Mouse (Mus musculus) heart, postnatal 0 days (tissue): ENCODE results near the gene Pdzd7. TPM values are rescaled to one million over a fixed set of nuclear protein-coding genes. Genes with fewer than 3 reads are reported as not detected.

ENCODE experiments used
- ATAC-seq: fragments of 200-750 bp; cut with Nextera tagmentation; 2 replicates; pipeline ENCODE4 v1.8.0; 2017; ENCODE audit warnings: low read depth, moderate number of reproducible peaks, moderate library complexity; ENCODE audit not compliant: insufficient read depth
- DNase-seq: peaks from one replicate; pipeline ENCODE4 v3.0.0-alpha.2; 2016; ENCODE audit warnings: low spot score
- H3K27ac ChIP-seq: fragments of 300-500 bp; sonication (generic); 2 replicates; pipeline ENCODE4 v1.5.1; 2014; ENCODE audit warnings: low read depth, mild to moderate bottlenecking
- H3K27me3 ChIP-seq: fragments of 300-500 bp; sonication (generic); 2 replicates; pipeline ENCODE4 v1.6.1; 2014; ENCODE audit warnings: low read length, mixed read lengths; ENCODE audit not compliant: control insufficient read depth, insufficient read depth
- H3K36me3 ChIP-seq: fragments of 300-500 bp; sonication (generic); replicated peaks from 2 replicates; pipeline ENCODE4 v1.6.1; 2014; ENCODE audit warnings: low read length, mixed read lengths; ENCODE audit not compliant: control insufficient read depth, insufficient read depth
- H3K4me1 ChIP-seq: fragments of 300-500 bp; sonication (generic); 2 replicates; pipeline ENCODE4 v1.6.1; 2014; ENCODE audit warnings: antibody characterized with exemption; ENCODE audit not compliant: control insufficient read depth, insufficient read depth
- H3K4me2 ChIP-seq: fragments of 300-500 bp; sonication (generic); 2 replicates; pipeline ENCODE4 v1.6.1; 2014; ENCODE audit warnings: low read depth, mild to moderate bottlenecking, low read length, moderate library complexity
- H3K4me3 ChIP-seq: fragments of 300-500 bp; sonication (generic); 2 replicates; pipeline ENCODE4 v1.5.1; 2014; ENCODE audit warnings: low read depth, low read length
- H3K9ac ChIP-seq: fragments of 300-500 bp; sonication (generic); replicated peaks from 2 replicates; pipeline ENCODE4 v1.6.1; 2014; ENCODE audit warnings: low read depth, low read length, mixed read lengths
- H3K9me3 ChIP-seq: fragments of 300-500 bp; sonication (generic); replicated peaks from 2 replicates; pipeline ENCODE4 v1.6.1; 2016; ENCODE audit warnings: low read length; ENCODE audit not compliant: control insufficient read depth
- CTCF ChIP-seq: IDR thresholded peaks from 2 replicates; pipeline ENCODE4 v1.5.1; 2016; ENCODE audit warnings: antibody characterized with exemption, control low read depth, low read depth
- EP300 ChIP-seq: IDR thresholded peaks from 2 replicates; pipeline ENCODE4 v1.6.1; 2016; ENCODE audit warnings: antibody characterized with exemption, low read depth
- WGBS: fragments of 180-500 bp; shearing (Covaris S2); extraction: QIAGEN DNeasy Blood & Tissue Kit; methylation state at CpG from one replicate; pipeline ENCODE4 v1.1.7; 2014; 5-methylcytosine and 5-hydroxymethylcytosine counted together
- polyA plus RNA-seq: library from polyadenylated mRNA; unstranded; fragments of >200 nt; fragmentation: Nextera tagmentation; extraction: Ambion mirVana; gene quantifications from 2 replicates; pipeline ENCODE4 v1.2.1, GENCODE M21; 2015
- total RNA-seq: library from RNA; depleted of rRNA; stranded (reverse); fragments of >200 nt; gene quantifications from 2 replicates; pipeline ENCODE4 v1.2.3, GENCODE M21; 2014; ENCODE audit warnings: low replicate concordance

Pdzd7 gene
- total and polyA plus RNA-seq, 2 experiments from 2014 or later: 0.10 to 0.65 TPM

DNA sequence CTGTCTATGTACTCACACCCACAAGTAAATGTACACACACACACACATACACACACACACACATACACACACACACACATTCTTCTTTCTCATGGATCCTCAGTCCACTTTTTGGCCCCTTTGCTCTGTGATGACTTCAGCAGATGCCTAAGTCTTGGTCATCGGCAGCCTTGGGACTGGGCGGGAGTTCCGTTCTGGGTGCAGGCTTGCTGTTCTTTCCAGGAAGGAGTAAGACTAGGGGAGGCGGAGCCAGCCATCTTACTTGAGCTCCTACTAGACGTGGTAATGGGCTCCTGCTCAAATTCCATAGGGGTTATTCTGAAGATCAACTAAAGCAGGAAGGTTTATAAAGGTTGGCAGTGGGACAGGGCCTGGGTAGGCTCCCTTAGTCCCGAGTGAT is 25.2 kb downstream of the Pdzd7 start:
- Histone ChIP-seq H3K4me2 (peak overlapping the region; percentile 42), H3K9me3 (no peaks in the 10 kb centered on the region), H3K27ac (peak overlapping the region; percentile 27; the same call in 1 of the 2 replicates), H3K4me1 (peaks cover 17% of the 10 kb centered on the region), H3K4me3 (peak overlapping the region; percentile 4; the same call in 1 of the 2 replicates), H3K36me3 (peaks cover 24% of the 10 kb centered on the region), H3K9ac (0 out of 2 replicates have a peak overlapping the region, but pooled peaks have one; percentile 29), H3K27me3 (no peaks in the 10 kb centered on the region)
- no peak for TF ChIP-seq EP300
- TF ChIP-seq CTCF: no peak
- ATAC-seq: no peak
- WGBS: 42% methylated on average over 6 of the region's 6 CpGs
- peak; percentile 66 for DNase-seq

DNA sequence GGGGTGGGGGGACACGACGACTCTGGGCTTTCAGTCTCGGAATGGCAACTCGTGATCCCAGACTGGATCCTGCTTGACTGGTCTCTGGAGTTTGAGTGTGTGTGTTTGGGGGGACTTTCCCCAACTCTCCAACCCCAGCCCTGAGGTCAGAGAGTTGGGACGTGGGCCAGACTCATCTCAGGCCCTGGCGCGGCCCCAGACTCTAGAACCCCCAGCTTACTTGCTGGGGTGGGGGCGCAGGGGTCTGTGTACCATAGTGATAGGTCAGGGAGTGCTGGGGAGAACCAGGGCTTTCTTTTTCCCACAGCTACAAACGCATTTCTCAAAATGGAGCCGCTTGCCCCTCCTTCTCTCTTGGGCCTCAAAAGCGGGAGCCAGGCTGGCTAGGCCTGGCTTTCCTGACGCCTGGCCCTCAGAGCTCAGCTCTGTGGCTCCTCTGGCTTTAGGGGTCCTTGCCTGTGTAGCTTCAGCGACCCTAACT is 27.1 kb downstream of the Pdzd7 start:
- no peak for ATAC-seq

DNA sequence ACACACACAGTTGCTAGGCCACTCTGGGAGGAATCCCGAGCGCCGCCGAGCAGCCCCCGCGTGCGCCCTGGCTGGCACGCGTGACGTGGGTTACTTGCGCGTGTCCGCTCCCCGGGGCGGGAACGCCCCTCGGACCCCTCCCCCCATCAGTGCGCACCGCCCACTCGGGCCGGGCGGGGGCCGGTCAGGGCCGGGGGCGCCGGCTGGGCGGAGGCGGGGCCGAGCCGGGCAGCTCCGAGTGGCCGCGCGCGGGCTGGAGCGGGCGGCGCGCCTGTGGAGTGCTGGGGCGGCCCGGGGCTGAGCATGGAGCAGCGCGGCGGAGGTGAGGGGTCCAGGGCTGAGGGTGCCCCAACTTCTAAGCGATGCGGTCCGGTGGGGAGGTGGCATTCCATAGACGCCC is 27.6 kb downstream of the Pdzd7 start:
- WGBS: 1% methylated on average over 42 of the region's 48 CpGs
- ATAC-seq (peak; percentile 77), DNase-seq (peak; percentile 78)
- H3K27ac ChIP-seq: peak overlapping the region; percentile 97
- TF ChIP-seq EP300 (no peak), CTCF (no peak)
- H3K9ac ChIP-seq: peak overlapping the region; percentile 94
- peaks cover 6% of the 10 kb centered on the region; the same call in 1 of the 2 replicates for H3K36me3 ChIP-seq
- H3K27me3 ChIP-seq: no peaks in the 10 kb centered on the region
- H3K4me1 ChIP-seq: peaks cover 26% of the 10 kb centered on the region
- H3K4me2 ChIP-seq: peak overlapping the region; percentile 91
- no peaks in the 10 kb centered on the region for H3K9me3 ChIP-seq
- H3K4me3 ChIP-seq: peak overlapping the region; percentile 73

More for the DNA sequence above, 27.1 kb downstream of the Pdzd7 start:
- DNase-seq: no peak
- Histone ChIP-seq H3K9me3 (no peaks in the 10 kb centered on the region), H3K27ac (peak overlapping the region; percentile 97), H3K4me2 (peak overlapping the region; percentile 91), H3K27me3 (no peaks in the 10 kb centered on the region), H3K9ac (peak overlapping the region; percentile 94), H3K4me1 (peaks cover 26% of the 10 kb centered on the region), H3K4me3 (peak overlapping the region; percentile 73), H3K36me3 (peaks cover 7% of the 10 kb centered on the region)
- TF ChIP-seq EP300: no peak
- no peak for TF ChIP-seq CTCF
- WGBS: 2% methylated on average over 13 of the region's 13 CpGs

DNA sequence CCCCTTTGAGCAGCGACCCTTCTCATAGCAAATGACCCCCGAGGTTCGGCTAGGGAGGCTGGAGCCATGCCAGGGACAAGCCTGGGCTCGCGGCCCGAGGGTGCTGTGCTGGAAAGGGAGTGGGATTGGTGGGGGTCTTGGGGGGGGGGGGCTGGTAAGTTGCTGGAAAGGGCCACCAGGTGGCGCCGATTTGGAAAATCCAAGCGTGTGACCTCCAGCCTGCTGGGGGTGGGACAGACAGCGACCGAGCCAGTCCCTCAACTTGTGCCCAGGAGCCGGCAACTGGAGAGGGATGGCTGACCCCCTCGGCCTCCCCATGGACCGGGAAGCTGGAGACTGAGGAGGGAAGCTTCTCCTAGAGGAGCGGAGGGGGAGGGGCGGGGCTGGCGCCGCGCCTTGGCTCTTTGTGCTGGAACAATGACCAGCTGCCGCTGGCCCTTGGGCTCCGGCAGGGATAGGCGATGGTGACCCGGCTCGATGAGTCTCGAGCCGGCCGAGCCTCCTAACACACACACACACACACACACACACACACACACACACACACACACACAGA is 28.2 kb downstream of the Pdzd7 start:
- Histone ChIP-seq H3K4me1 (peaks cover 26% of the 10 kb centered on the region), H3K4me2 (peak overlapping the region; percentile 91), H3K36me3 (peaks cover 2% of the 10 kb centered on the region; the same call in 1 of the 2 replicates), H3K9me3 (no peaks in the 10 kb centered on the region), H3K27me3 (no peaks in the 10 kb centered on the region), H3K4me3 (peak overlapping the region; percentile 73), H3K9ac (peak overlapping the region; percentile 94), H3K27ac (peak overlapping the region; percentile 97)
- 0% methylated on average over 25 of the region's 27 CpGs for WGBS
- 0 out of 2 replicates have a peak, but pooled peaks have one; percentile 25 for TF ChIP-seq EP300
- peak; percentile 33 for TF ChIP-seq CTCF
- peak; percentile 56 for ATAC-seq
- peak; percentile 89 for DNase-seq

DNA sequence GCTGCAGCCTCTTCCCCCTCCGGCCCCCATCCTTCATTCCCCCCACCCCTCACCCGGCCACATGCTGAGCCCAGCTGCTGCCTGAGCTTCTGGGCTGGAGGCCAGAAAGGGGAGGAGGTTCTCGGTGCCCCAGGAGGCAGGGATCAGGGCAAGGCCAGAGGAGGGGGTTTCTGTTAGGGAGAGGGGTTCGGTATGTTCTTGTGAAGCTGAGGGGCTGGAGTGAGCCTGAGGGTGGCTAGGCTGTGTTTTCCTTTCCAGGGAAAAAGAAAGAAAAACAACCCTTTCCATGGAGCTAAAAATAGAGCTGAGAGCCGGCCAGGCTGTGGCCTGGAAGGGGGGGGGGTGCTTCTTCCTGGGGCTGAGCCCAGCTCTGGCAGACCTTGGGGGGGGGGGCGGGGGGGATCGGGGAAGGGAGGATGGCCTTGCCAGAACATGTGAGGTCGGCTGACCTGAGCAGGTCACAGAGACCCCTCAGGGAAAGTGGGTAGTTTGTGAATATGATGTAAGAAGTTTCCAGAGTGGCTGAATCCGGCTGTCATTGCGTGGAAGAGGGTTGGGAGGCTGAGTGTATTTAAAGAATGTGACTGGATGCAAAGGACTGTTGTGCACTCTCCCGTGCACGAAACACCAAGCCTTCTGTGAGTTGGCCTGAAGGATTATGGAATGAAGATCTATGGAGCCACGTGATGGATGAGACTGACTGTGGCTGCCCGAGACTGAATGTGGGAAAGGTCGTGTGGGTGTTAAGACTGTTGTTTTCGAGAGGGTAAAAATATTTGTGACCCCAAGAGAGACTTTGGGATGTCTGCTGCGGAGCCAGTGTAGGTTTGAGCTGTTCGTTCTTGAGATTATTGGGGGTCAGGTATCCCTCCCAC is 28.9 kb downstream of the Pdzd7 start:
- Histone ChIP-seq H3K4me2 (peak overlapping the region; percentile 91), H3K9ac (peak overlapping the region; percentile 94), H3K4me3 (peak overlapping the region; percentile 73), H3K9me3 (no peaks in the 10 kb centered on the region), H3K27ac (peak overlapping the region; percentile 97), H3K36me3 (peaks cover 9% of the 10 kb centered on the region; the same call in 1 of the 2 replicates), H3K4me1 (peaks cover 24% of the 10 kb centered on the region), H3K27me3 (no peaks in the 10 kb centered on the region)
- DNase-seq (peak; percentile 89), ATAC-seq (peak; percentile 47)
- TF ChIP-seq EP300: no peak
- TF ChIP-seq CTCF: no peak
- under 1% methylated on average over 17 of the region's 18 CpGs for WGBS
